Mouse (Mus musculus): ENCODE results near the gene Urad. TPM values are rescaled to one million over a fixed set of nuclear protein-coding genes. Genes with fewer than 3 reads are reported as not detected.

The Urad gene
- polyA plus RNA-seq, 1 experiment from 2014 or later, result 1.6 TPM

- ATAC-seq (ENCODE audit: low read depth), result no peak
Measured at GRCm38 (mm10) chr5:147354985-147355384, 32.7 kb upstream of the Urad start.

DNA sequence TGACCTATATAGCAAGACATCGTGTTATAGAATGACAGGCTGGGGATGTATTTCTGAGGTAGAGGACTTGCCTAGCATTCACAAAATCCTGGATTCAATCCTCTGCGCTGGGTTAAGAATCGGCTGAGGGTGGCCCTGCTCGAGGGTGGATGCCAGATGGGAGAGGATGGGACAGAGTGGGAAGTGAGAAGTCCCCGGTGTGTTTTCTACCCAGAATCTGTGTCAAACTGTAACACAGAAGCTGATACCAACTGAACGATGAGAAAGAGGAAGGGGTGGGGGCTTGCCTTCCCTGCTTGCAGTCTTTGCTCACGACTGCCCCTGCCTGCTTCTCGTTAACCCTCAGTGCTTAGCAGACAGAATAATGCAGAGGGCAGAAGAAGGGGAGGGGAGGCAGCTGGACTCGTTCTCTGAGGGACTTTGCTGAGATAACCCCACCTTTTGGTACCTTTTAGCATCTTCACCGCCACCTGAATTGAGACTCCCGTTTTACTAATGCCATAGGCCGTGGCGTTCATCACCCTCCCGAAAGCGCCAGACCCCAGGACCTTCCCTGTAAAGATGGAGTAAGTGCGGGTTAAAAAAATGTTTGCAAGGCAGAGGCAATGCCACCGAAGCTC is 32.0 kb upstream of the Urad start:
- Histone ChIP-seq H3K27me3 (ENCODE audit: control insufficient read depth, insufficient read depth, low read depth, low read length) (no peaks in the 10 kb centered on the region), H3K4me2 (ENCODE audit: low read depth, low read length) (no peak overlapping the region), H3K9ac (ENCODE audit: low read depth, low read length) (no peak overlapping the region), H3K4me3 (ENCODE audit: low read depth, low read length) (no peak overlapping the region), H3K9me3 (replicated peaks; ENCODE audit: control insufficient read depth, low read length) (no peaks in the 10 kb centered on the region), H3K27ac (ENCODE audit: low read length) (no peak overlapping the region), H3K36me3 (ENCODE audit: control insufficient read depth, insufficient read depth) (no peaks in the 10 kb centered on the region), H3K4me1 (ENCODE audit: control insufficient read depth, low read depth, low read length) (no peaks in the 10 kb centered on the region)
- 48% methylated on average over 17 of the region's 17 CpGs for WGBS (ENCODE audit: insufficient replicate concordance)
- no peak for ATAC-seq (ENCODE audit: low read depth)

More at GRCm38 (mm10) chr5:147354985-147355384, 32.7 kb upstream of the Urad start:
- Histone ChIP-seq H3K4me3 (ENCODE audit: low read depth, low read length) (no peak overlapping the region), H3K4me2 (ENCODE audit: low read depth, low read length) (no peak overlapping the region), H3K27me3 (ENCODE audit: control insufficient read depth, insufficient read depth, low read depth, low read length) (no peaks in the 10 kb centered on the region), H3K9me3 (replicated peaks; ENCODE audit: control insufficient read depth, low read length) (no peaks in the 10 kb centered on the region), H3K27ac (ENCODE audit: low read length) (no peak overlapping the region), H3K9ac (ENCODE audit: low read depth, low read length) (no peak overlapping the region), H3K4me1 (ENCODE audit: control insufficient read depth, low read depth, low read length) (no peaks in the 10 kb centered on the region), H3K36me3 (ENCODE audit: control insufficient read depth, insufficient read depth) (no peaks in the 10 kb centered on the region)
- 54% methylated on average over 8 of the region's 8 CpGs for WGBS (ENCODE audit: insufficient replicate concordance)

GRCm38 (mm10) chr5:147351931-147352330 is 29.7 kb upstream of the Urad start:
- no peak for ATAC-seq (ENCODE audit: low read depth)
- WGBS (ENCODE audit: insufficient replicate concordance), result 71% methylated on average over 8 of the region's 8 CpGs
- no peak overlapping the region for H3K27ac ChIP-seq (ENCODE audit: low read length)
- H3K4me3 ChIP-seq (ENCODE audit: low read depth, low read length), result no peak overlapping the region
- no peak overlapping the region for H3K9ac ChIP-seq (ENCODE audit: low read depth, low read length)
- no peaks in the 10 kb centered on the region for H3K4me1 ChIP-seq (ENCODE audit: control insufficient read depth, low read depth, low read length)
- no peaks in the 10 kb centered on the region for H3K9me3 ChIP-seq (replicated peaks; ENCODE audit: control insufficient read depth, low read length)
- H3K4me2 ChIP-seq (ENCODE audit: low read depth, low read length), result no peak overlapping the region
- no peaks in the 10 kb centered on the region for H3K36me3 ChIP-seq (ENCODE audit: control insufficient read depth, insufficient read depth)
- H3K27me3 ChIP-seq (ENCODE audit: control insufficient read depth, insufficient read depth, low read depth, low read length), result no peaks in the 10 kb centered on the region

DNA sequence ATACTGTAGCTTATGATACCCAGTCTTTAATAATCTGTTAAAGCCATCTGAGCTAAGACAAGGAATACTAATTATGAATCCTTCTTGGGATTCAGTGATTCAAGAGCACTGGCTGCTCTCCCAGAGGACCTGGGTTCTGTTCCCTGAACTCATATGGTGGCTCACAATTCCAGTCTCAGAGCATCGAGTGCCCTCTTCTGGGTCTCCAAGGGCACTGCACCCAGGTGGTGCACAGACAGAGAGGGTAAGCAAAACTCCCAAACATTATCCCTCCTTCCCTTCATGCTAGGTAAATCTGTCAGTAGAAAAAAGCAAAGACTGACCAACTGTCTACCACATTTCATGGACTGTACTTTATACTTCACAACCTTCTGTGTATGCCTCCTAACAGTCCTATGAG is 23.7 kb upstream of the Urad start:
- H3K4me1 ChIP-seq (ENCODE audit: control insufficient read depth, low read depth, low read length), result no peaks in the 10 kb centered on the region
- no peak for ATAC-seq (ENCODE audit: low read depth)
- no peaks in the 10 kb centered on the region for H3K27me3 ChIP-seq (ENCODE audit: control insufficient read depth, insufficient read depth, low read depth, low read length)
- no peak overlapping the region for H3K27ac ChIP-seq (ENCODE audit: low read length)
- no peak overlapping the region for H3K9ac ChIP-seq (ENCODE audit: low read depth, low read length)
- no peaks in the 10 kb centered on the region for H3K36me3 ChIP-seq (ENCODE audit: control insufficient read depth, insufficient read depth)
- no peak overlapping the region for H3K4me2 ChIP-seq (ENCODE audit: low read depth, low read length)
- WGBS (ENCODE audit: insufficient replicate concordance), result 52% methylated on average over 1 of the region's 1 CpGs
- H3K9me3 ChIP-seq (replicated peaks; ENCODE audit: control insufficient read depth, low read length), result no peaks in the 10 kb centered on the region
- H3K4me3 ChIP-seq (ENCODE audit: low read depth, low read length), result no peak overlapping the region

DNA sequence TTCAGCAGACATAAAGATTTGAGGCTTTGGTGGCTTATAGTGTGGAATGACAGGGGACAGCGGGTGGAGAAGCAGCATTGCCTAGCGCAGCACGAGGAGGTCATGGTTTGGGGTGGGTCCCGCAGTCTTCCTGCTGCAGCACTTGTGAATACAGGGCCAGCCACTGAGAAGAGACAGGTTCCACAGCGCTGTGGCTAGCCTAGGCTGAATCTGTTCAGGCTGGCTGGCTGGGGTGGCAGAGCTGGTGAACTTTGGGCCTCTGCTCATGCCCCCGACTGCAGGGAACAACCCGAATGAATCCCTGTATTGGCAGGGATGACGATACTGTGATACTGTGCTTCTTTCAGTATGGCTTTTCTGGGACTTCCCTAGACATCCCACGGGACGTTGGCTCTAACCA is 21.7 kb upstream of the Urad start:
- Histone ChIP-seq H3K9ac (ENCODE audit: low read depth, low read length) (no peak overlapping the region), H3K4me3 (ENCODE audit: low read depth, low read length) (no peak overlapping the region), H3K36me3 (ENCODE audit: control insufficient read depth, insufficient read depth) (no peaks in the 10 kb centered on the region), H3K27me3 (ENCODE audit: control insufficient read depth, insufficient read depth, low read depth, low read length) (no peaks in the 10 kb centered on the region), H3K27ac (ENCODE audit: low read length) (no peak overlapping the region), H3K4me2 (ENCODE audit: low read depth, low read length) (no peak overlapping the region), H3K9me3 (replicated peaks; ENCODE audit: control insufficient read depth, low read length) (no peaks in the 10 kb centered on the region), H3K4me1 (ENCODE audit: control insufficient read depth, low read depth, low read length) (no peaks in the 10 kb centered on the region)
- 75% methylated on average over 10 of the region's 10 CpGs for WGBS (ENCODE audit: insufficient replicate concordance)
- no peak for ATAC-seq (ENCODE audit: low read depth)

- Histone ChIP-seq H3K27ac (ENCODE audit: low read length) (no peak overlapping the region), H3K9ac (ENCODE audit: low read depth, low read length) (no peak overlapping the region), H3K36me3 (ENCODE audit: control insufficient read depth, insufficient read depth) (no peaks in the 10 kb centered on the region), H3K9me3 (replicated peaks; ENCODE audit: control insufficient read depth, low read length) (no peaks in the 10 kb centered on the region), H3K4me3 (ENCODE audit: low read depth, low read length) (no peak overlapping the region), H3K4me2 (ENCODE audit: low read depth, low read length) (no peak overlapping the region), H3K27me3 (ENCODE audit: control insufficient read depth, insufficient read depth, low read depth, low read length) (no peaks in the 10 kb centered on the region), H3K4me1 (ENCODE audit: control insufficient read depth, low read depth, low read length) (no peaks in the 10 kb centered on the region)
- ATAC-seq (ENCODE audit: low read depth), result no peak
- 61% methylated on average over 6 of the region's 6 CpGs for WGBS (ENCODE audit: insufficient replicate concordance)
Measured at GRCm38 (mm10) chr5:147342901-147343300, 20.7 kb upstream of the Urad start.

DNA sequence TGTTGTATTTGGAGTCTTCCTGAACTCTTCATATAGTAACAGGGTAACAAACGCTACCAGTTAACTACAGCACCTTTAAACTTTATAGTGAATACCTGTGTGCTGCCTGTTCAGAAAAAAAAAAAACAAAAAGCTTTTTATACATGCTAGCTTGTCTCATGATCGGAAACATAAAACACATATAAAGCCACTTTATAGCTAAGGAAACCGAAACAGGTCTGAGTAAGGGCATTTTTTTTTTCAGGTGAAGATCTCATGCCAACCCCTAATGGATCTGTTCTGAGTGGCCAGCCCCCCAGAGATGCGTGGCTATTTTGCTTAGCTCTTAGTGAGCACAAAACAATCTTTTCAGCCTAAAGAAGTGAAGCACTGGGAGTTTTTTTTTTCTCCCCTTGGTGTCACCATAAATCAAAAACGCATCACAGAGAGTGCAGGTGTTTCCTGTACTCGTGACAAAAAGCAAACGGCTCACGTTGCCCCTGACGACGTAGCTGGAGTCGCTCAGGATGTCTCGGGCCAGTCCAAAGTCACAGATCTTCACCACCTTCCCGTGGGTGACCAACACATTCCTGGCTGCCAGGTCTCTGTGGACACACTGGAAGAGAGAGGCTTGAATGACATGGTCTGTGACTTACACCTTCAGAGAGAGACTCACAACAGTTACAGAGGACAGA is 18.6 kb upstream of the Urad start:
- Histone ChIP-seq H3K9me3 (replicated peaks; ENCODE audit: control insufficient read depth, low read length) (no peaks in the 10 kb centered on the region), H3K27ac (ENCODE audit: low read length) (no peak overlapping the region), H3K27me3 (ENCODE audit: control insufficient read depth, insufficient read depth, low read depth, low read length) (no peaks in the 10 kb centered on the region), H3K9ac (ENCODE audit: low read depth, low read length) (no peak overlapping the region), H3K4me3 (ENCODE audit: low read depth, low read length) (no peak overlapping the region), H3K36me3 (ENCODE audit: control insufficient read depth, insufficient read depth) (no peaks in the 10 kb centered on the region), H3K4me1 (ENCODE audit: control insufficient read depth, low read depth, low read length) (no peaks in the 10 kb centered on the region), H3K4me2 (ENCODE audit: low read depth, low read length) (no peak overlapping the region)
- ATAC-seq (ENCODE audit: low read depth), result no peak
- 18% methylated on average over 13 of the region's 13 CpGs for WGBS (ENCODE audit: insufficient replicate concordance)

DNA sequence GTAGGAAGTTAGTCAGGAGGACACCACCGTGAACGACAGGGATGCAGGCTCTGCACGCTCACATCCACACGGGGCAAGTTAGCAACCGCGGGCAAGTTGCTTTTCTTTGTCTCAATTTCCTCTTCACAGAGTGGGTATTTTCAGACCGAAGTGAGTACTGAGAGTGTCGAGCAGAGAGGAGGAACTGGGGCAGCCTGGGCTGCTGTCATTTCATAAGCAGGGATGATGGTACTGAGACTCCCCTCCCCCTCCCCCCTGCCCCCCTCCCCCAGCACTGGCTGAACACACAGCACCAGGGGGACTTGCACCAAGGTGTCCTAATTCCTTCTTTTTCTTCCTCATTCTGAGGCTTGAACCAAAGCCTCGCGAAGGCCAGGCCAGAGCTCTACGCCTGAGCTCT is 17.3 kb upstream of the Urad start:
- no peaks in the 10 kb centered on the region for H3K4me1 ChIP-seq (ENCODE audit: control insufficient read depth, low read depth, low read length)
- no peak overlapping the region for H3K27ac ChIP-seq (ENCODE audit: low read length)
- no peak overlapping the region for H3K9ac ChIP-seq (ENCODE audit: low read depth, low read length)
- H3K36me3 ChIP-seq (ENCODE audit: control insufficient read depth, insufficient read depth), result no peaks in the 10 kb centered on the region
- H3K27me3 ChIP-seq (ENCODE audit: control insufficient read depth, insufficient read depth, low read depth, low read length), result no peaks in the 10 kb centered on the region
- 0 out of 2 replicates have a peak, but pooled peaks have one; percentile 21 for ATAC-seq (ENCODE audit: low read depth)
- no peaks in the 10 kb centered on the region for H3K9me3 ChIP-seq (replicated peaks; ENCODE audit: control insufficient read depth, low read length)
- H3K4me2 ChIP-seq (ENCODE audit: low read depth, low read length), result no peak overlapping the region
- 23% methylated on average over 11 of the region's 11 CpGs for WGBS (ENCODE audit: insufficient replicate concordance)
- no peak overlapping the region for H3K4me3 ChIP-seq (ENCODE audit: low read depth, low read length)

GRCm38 (mm10) chr5:147338967-147339366 is 16.7 kb upstream of the Urad start:
- Histone ChIP-seq H3K9ac (ENCODE audit: low read depth, low read length) (no peak overlapping the region), H3K36me3 (ENCODE audit: control insufficient read depth, insufficient read depth) (no peaks in the 10 kb centered on the region), H3K4me1 (ENCODE audit: control insufficient read depth, low read depth, low read length) (no peaks in the 10 kb centered on the region), H3K4me2 (ENCODE audit: low read depth, low read length) (no peak overlapping the region), H3K9me3 (replicated peaks; ENCODE audit: control insufficient read depth, low read length) (no peaks in the 10 kb centered on the region), H3K4me3 (ENCODE audit: low read depth, low read length) (no peak overlapping the region), H3K27me3 (ENCODE audit: control insufficient read depth, insufficient read depth, low read depth, low read length) (no peaks in the 10 kb centered on the region), H3K27ac (ENCODE audit: low read length) (no peak overlapping the region)
- 64% methylated on average over 9 of the region's 9 CpGs for WGBS (ENCODE audit: insufficient replicate concordance)
- ATAC-seq (ENCODE audit: low read depth), result no peak

Measured in liver, embryonic 16.5 days (tissue).